Mouse (Mus musculus) CH12.LX (cell line): Measurements from ENCODE around the gene 2310039H08Rik. TPM values are rescaled to one million over a fixed set of nuclear protein-coding genes. Genes with fewer than 3 reads are reported as not detected.
A peak's percentile ranks its signal among the peaks of the same experiment; 100 is the strongest.

Experiments used
- DNase-seq: peaks from one replicate; pipeline ENCODE4 v3.0.0-alpha.2; 2013; ENCODE audit errors: extremely low read depth
- H3K27ac ChIP-seq: 2 replicates; pipeline ENCODE4 v1.5.1; 2012; ENCODE audit warnings: low read depth, mild to moderate bottlenecking, control low read depth, moderate library complexity; ENCODE audit not compliant: insufficient read depth
- H3K27me3 ChIP-seq: replicated peaks from 2 replicates; pipeline ENCODE3; 2012; ENCODE audit warnings: inconsistent platforms
- H3K36me3 ChIP-seq, 2 experiments: replicated peaks in 1 of 2; 2 replicates each; pipeline versions ENCODE3 to v1.6.1; 2012; ENCODE audit warnings: inconsistent platforms in 1 of 2, low read length in 1 of 2, mild to moderate bottlenecking in 1 of 2, mixed read lengths in 1 of 2, moderate library complexity in 1 of 2; ENCODE audit not compliant: control insufficient read depth in 1 of 2, insufficient read depth in 1 of 2
- H3K4me1 ChIP-seq, 2 experiments: 2 replicates each; pipeline ENCODE4 v1.6.1; 2012; ENCODE audit warnings: inconsistent platforms in 1 of 2, moderate library complexity in 1 of 2; ENCODE audit not compliant: insufficient read depth in 2 of 2, control insufficient read depth in 1 of 2
- H3K4me2 ChIP-seq: 2 replicates; pipeline ENCODE4 v1.6.1; 2012; ENCODE audit warnings: low read depth, mild to moderate bottlenecking, control low read depth; ENCODE audit not compliant: poor library complexity, insufficient read depth, severe bottlenecking
- H3K4me3 ChIP-seq, 3 experiments: fragments of 150-350 bp in 1 of 3; sonication (generic) in 1 of 3; replicated peaks in 1 of 3; 2 replicates each; pipeline versions ENCODE3 to v1.5.1; 2011 to 2012; ENCODE audit warnings: low read depth in 2 of 3, low read length in 2 of 3, mild to moderate bottlenecking in 2 of 3, moderate library complexity in 2 of 3, control low read depth in 1 of 3, improper control_type of control experiment in 1 of 3, inconsistent platforms in 1 of 3, mixed read lengths in 1 of 3; ENCODE audit not compliant: poor library complexity in 1 of 3
- H3K79me2 ChIP-seq: replicated peaks from 2 replicates; pipeline ENCODE4 v1.6.1; 2012; ENCODE audit warnings: mild to moderate bottlenecking, moderate library complexity; ENCODE audit not compliant: control insufficient read depth, poor library complexity, insufficient read depth, severe bottlenecking; ENCODE audit errors: extremely low read depth
- H3K9ac ChIP-seq: 2 replicates; pipeline ENCODE4 v1.6.1; 2012; ENCODE audit warnings: low read depth, mild to moderate bottlenecking, control low read depth, moderate library complexity; ENCODE audit not compliant: insufficient read depth
- H3K9me3 ChIP-seq: replicated peaks from 2 replicates; pipeline ENCODE3; 2012; ENCODE audit warnings: low read length, inconsistent platforms, mixed read lengths
- E2F4 ChIP-seq: IDR thresholded peaks from 2 replicates; pipeline ENCODE4 v1.6.1; 2011; ENCODE audit warnings: low read depth, low read length, improper control_type of control experiment; ENCODE audit not compliant: insufficient replicate concordance
- EP300 ChIP-seq: IDR thresholded peaks from 2 replicates; pipeline ENCODE4 v1.6.1; 2011; ENCODE audit warnings: low read length, improper control_type of control experiment
- ETS1 ChIP-seq: conservative IDR thresholded peaks from 2 replicates; pipeline ENCODE4 v1.6.1; 2012; ENCODE audit warnings: low read depth, mild to moderate bottlenecking, inconsistent platforms, low read length, improper control_type of control experiment, moderate library complexity
- GABPA ChIP-seq: IDR thresholded peaks from 2 replicates; pipeline ENCODE4 v1.6.1; 2012; ENCODE audit warnings: low read depth, low read length, improper control_type of control experiment, inconsistent platforms; ENCODE audit not compliant: insufficient replicate concordance
- HCFC1 ChIP-seq: IDR thresholded peaks from 2 replicates; pipeline ENCODE4 v1.6.1; 2012; ENCODE audit warnings: low read depth, mild to moderate bottlenecking, inconsistent platforms, low read length, improper control_type of control experiment
- KAT2A ChIP-seq: IDR thresholded peaks from 2 replicates; pipeline ENCODE4 v1.6.1; 2012; ENCODE audit warnings: low read length, improper control_type of control experiment, inconsistent platforms; ENCODE audit not compliant: insufficient replicate concordance
- MAFK ChIP-seq: IDR thresholded peaks from 2 replicates; pipeline ENCODE4 v1.6.1; 2011; ENCODE audit warnings: low read length, improper control_type of control experiment; ENCODE audit not compliant: insufficient replicate concordance
- MAX ChIP-seq: IDR thresholded peaks from 2 replicates; pipeline ENCODE4 v1.6.1; 2011; ENCODE audit warnings: low read length, improper control_type of control experiment
- MAZ ChIP-seq: IDR thresholded peaks from 2 replicates; pipeline ENCODE4 v1.6.1; 2012; ENCODE audit warnings: low read depth, mild to moderate bottlenecking, inconsistent platforms, low read length, improper control_type of control experiment, moderate library complexity
- MEF2A ChIP-seq: IDR thresholded peaks from 2 replicates; pipeline ENCODE4 v1.6.1; 2014; ENCODE audit warnings: low read depth, mild to moderate bottlenecking, inconsistent platforms, low read length, improper control_type of control experiment, borderline replicate concordance
- MYC ChIP-seq: IDR thresholded peaks from 2 replicates; pipeline ENCODE4 v1.6.1; 2011; ENCODE audit warnings: low read depth, mild to moderate bottlenecking, improper control_type of control experiment, low read length
- NELFE ChIP-seq: IDR thresholded peaks from 2 replicates; pipeline ENCODE4 v1.6.1; 2011; ENCODE audit warnings: low read depth, low read length, improper control_type of control experiment
- POLR2AphosphoS2 ChIP-seq: IDR thresholded peaks from 2 replicates; pipeline ENCODE4 v1.6.1; 2011; ENCODE audit warnings: low read depth, low read length, improper control_type of control experiment
- TBP ChIP-seq: conservative IDR thresholded peaks from 2 replicates; pipeline ENCODE4 v1.6.1; 2011; ENCODE audit warnings: low read depth, low read length, improper control_type of control experiment
- TCF12 ChIP-seq: IDR thresholded peaks from 2 replicates; pipeline ENCODE4 v1.6.1; 2014; ENCODE audit warnings: low read depth, mild to moderate bottlenecking, inconsistent platforms, low read length, improper control_type of control experiment
- USF1 ChIP-seq: IDR thresholded peaks from 2 replicates; pipeline ENCODE4 v1.6.1; 2014; ENCODE audit warnings: low read depth, mild to moderate bottlenecking, inconsistent platforms, low read length, improper control_type of control experiment
- USF2 ChIP-seq: conservative IDR thresholded peaks from 2 replicates; pipeline ENCODE4 v1.6.1; 2011; ENCODE audit warnings: low read depth, low read length, improper control_type of control experiment
- ZKSCAN1 ChIP-seq: IDR thresholded peaks from 2 replicates; pipeline ENCODE4 v1.6.1; 2012; ENCODE audit warnings: low read depth, inconsistent platforms, low read length, improper control_type of control experiment, borderline replicate concordance
- ZNF384 ChIP-seq: IDR thresholded peaks from 2 replicates; pipeline ENCODE4 v1.6.1; 2012; ENCODE audit warnings: low read depth, low read length, improper control_type of control experiment, inconsistent platforms
- dilution Hi-C: fragments of 300-500 bp; cut with MboI; formaldehyde crosslinking; loops from 2 replicates; pipeline ENCODE4 v1.14.3; 2020; ENCODE audit warnings: low sequenced_read_pairs; ENCODE audit not compliant: extremely low pct_unique_long_range_greater_than_20kb, extremely low pct_ligation_motif_present
- in situ Hi-C: fragments of 300-500 bp; cut with MboI; formaldehyde crosslinking; loops from 3 replicates; pipeline ENCODE4 v1.14.3; 2019; ENCODE audit warnings: low sequenced_read_pairs, low pct_ligation_motif_present, low pct_unique_long_range_greater_than_20kb, mixed read lengths
- polyA plus RNA-seq: library from polyadenylated mRNA; unstranded; fragments of >175 nt; gene quantifications from 2 replicates; pipeline ENCODE4 v1.2.1, GENCODE M21; 2012; ENCODE audit warnings: low read depth; ENCODE audit not compliant: insufficient read length
- total RNA-seq, 2 experiments: library from RNA; depleted of rRNA; stranded (reverse); fragments of 300-350 nt in 1 of 2; fragments of >200 nt in 1 of 2; gene quantifications; 2 replicates each; pipeline ENCODE4 v1.2.3; 2012 to 2014

2310039H08Rik gene
- total and polyA plus RNA-seq, 3 experiments: 33.3 to 79.3 (median 65.8) TPM

GRCm38 (mm10) chr17:46772404-46773277 is at the start of gene 2310039H08Rik (continued):
- TF ChIP-seq USF1: no peak
- peak; percentile 87 for TF ChIP-seq NELFE
- TF ChIP-seq, all 38 proteins: peak for 24

DNA sequence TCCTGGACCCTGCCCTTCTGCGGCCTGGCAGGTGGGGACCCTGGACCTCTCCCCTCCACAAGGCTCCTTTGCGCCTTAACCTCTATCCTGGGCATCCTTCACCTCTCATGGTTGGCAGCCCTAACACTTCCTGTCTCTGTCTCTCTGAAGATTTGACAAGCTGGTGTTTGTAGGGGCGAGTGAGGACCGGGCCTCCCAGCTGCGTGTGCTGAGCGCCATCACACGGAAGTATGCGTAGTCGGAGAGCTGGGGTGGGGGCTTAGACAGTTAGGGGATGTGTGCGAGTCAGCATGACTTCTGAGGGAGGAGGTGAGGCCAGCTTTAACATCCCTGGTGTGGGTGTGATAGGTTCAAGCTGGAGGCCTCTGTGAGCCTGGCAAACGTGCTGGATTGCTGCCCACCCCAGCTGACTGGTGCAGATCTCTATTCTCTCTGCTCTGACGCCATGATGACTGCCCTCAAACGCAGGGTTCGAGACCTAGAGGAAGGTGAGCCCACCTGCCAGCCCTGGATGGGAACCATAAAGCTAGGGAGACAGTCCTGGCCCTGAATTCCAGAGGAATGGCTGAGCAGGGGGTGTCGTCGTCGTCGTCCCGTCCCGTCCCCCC is 47.9 kb upstream of the 2310039H08Rik start:
- TF ChIP-seq POLR2AphosphoS2: no peak
- no peak for TF ChIP-seq GABPA
- TF ChIP-seq USF1: no peak
- no peak for TF ChIP-seq ZNF384
- TF ChIP-seq MYC: no peak
- TF ChIP-seq USF2: no peak
- no peak for TF ChIP-seq ZKSCAN1
- no peak for TF ChIP-seq EP300
- TF ChIP-seq MEF2A: no peak
- no peak for TF ChIP-seq MAFK
- TF ChIP-seq MAX: no peak
- TF ChIP-seq MAZ: no peak
- no peak for TF ChIP-seq TBP
- TF ChIP-seq ETS1: no peak
- no peak for TF ChIP-seq KAT2A
- TF ChIP-seq TCF12: no peak
- no peak for TF ChIP-seq E2F4
- no peak for TF ChIP-seq HCFC1
- TF ChIP-seq, all 38 proteins: peak for 0
- peaks cover 46 to 80% of the 10 kb centered on the region in 2 experiments for H3K36me3 ChIP-seq
- no peaks in the 10 kb centered on the region for H3K27me3 ChIP-seq
- in situ Hi-C loops (no loop called here), dilution Hi-C loops (no loop called here)
- peaks cover 6 to 11% of the 10 kb centered on the region in 2 experiments for H3K4me1 ChIP-seq
- no peak overlapping the region for H3K4me2 ChIP-seq
- H3K9ac ChIP-seq: no peak overlapping the region
- no peaks in the 10 kb centered on the region for H3K9me3 ChIP-seq
- no peak overlapping the region for H3K4me3 ChIP-seq
- H3K79me2 ChIP-seq: no peaks in the 10 kb centered on the region
- no peak overlapping the region for H3K27ac ChIP-seq
- no peak for DNase-seq
